Mouse (Mus musculus): Measurements from ENCODE around the gene Olfr458. TPM values are rescaled to one million over a fixed set of nuclear protein-coding genes. Genes with fewer than 3 reads are reported as not detected.

The Olfr458 gene
- total RNA-seq, 2 experiments from 2014 or later, result not detected

Other genes with a start within 250 kb of the Olfr458 start
- gene Tas2r144, start 249.9 kb downstream of the Olfr458 start, total RNA-seq (2021), result not detected
- gene Gstk1, start 219.3 kb downstream of the Olfr458 start, total RNA-seq (2021), result 10 to 100 TPM; 11.0 to 14.9 TPM
- gene Tmem139, start 203.2 kb downstream of the Olfr458 start, total RNA-seq (2021), result not detected
- gene Casp2, start 200.2 kb downstream of the Olfr458 start, total RNA-seq (2021), result 10 to 100 TPM; 20.6 to 22.3 TPM
- gene Clcn1, start 178.5 kb downstream of the Olfr458 start, total RNA-seq (2021), result 1 to 10 TPM; 3.8 to 4.0 TPM
- 100 to 1,000 TPM; 115 to 123 TPM for gene Fam131b, start 140.6 kb downstream of the Olfr458 start, total RNA-seq (2021)
- 10 to 100 TPM; 48.9 to 51.2 TPM for gene Zyx, start 115.6 kb downstream of the Olfr458 start, total RNA-seq (2021)
- gene Epha1, start 91.9 kb downstream of the Olfr458 start, total RNA-seq (2021), result under 1 TPM in 1 of 2 experiments, not detected in 1; 0.23 TPM
- not detected for gene Tas2r143, start 65.0 kb downstream of the Olfr458 start, total RNA-seq (2021)
- gene Tas2r135, start 59.8 kb downstream of the Olfr458 start, total RNA-seq (2021), result not detected
- gene Tas2r126, start 30.7 kb downstream of the Olfr458 start, total RNA-seq (2021), result not detected
- gene Olfr457, start 11.1 kb upstream of the Olfr458 start, total RNA-seq (2021), result not detected
- not detected for gene Olfr456, start 22.0 kb upstream of the Olfr458 start, total RNA-seq (2021)
- not detected for gene Olfr455, start 82.4 kb upstream of the Olfr458 start, total RNA-seq (2021)
- gene Tcaf3, start 132.5 kb upstream of the Olfr458 start, total RNA-seq (2021), result not detected
- gene Tcaf2, start 180.1 kb upstream of the Olfr458 start, total RNA-seq (2021), result 1 to 10 TPM in 1 of 2 experiments, under 1 TPM in 1; 0.91 to 1.6 TPM
- 100 to 1,000 TPM; 234 TPM for gene Tcaf1, start 244.9 kb upstream of the Olfr458 start, total RNA-seq (2021)

Data from left cerebral cortex, adult 18-20 months (tissue).